ENCODE assay signal across 25 mouse cellular contexts in the genomic region with DNA sequence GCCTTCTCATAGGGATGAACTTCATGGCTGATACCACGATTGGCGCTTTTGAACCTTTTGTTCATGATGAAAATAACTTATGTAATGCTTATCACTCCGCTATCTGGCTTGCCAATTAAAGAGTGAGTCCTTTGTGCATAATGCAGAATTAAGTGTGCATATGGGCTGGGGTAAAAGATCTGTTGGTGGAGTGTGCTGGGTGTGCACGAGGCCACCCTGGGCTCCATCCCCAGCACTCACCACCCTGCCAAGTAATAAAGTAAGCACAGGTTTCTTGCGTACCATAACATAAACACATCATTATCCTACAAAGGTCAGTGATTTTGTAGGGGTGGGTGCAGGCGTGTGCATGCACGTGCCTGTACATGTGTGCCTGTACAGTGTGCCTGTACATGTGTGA. TPM values are rescaled to one million over a fixed set of nuclear protein-coding genes. Genes with fewer than 3 reads are reported as not detected.
DNase-seq lines count a peak whose midpoint lies in the region; ATAC-seq and TF ChIP-seq lines count a peak whose summit lies in the region.
"Had no signal": no experiment of that assay in that cellular context is flagged by ENCODE, and none has a peak within 500 bp of the region (broad histone marks: within the 10 kb centered on the region; RNA-seq: fewer than 3 reads in every experiment).

No protein-coding gene starts in this region.

- no peaks in the 10 kb centered on the region for H3K9me3 ChIP-seq in heart, embryonic 12.5 days (replicated peaks)
- H3K9me3 ChIP-seq in intestine, embryonic 15.5 days, result no peaks in the 10 kb centered on the region
- H3K9me3 ChIP-seq: embryonic facial prominence, embryonic 10.5 days; embryonic facial prominence, embryonic 13.5 days; forebrain, embryonic 12.5 days; forebrain, embryonic 15.5 days; heart, embryonic 10.5 days; hindbrain, embryonic 12.5 days had no signal

- WGBS in heart, embryonic 12.5 days, result 78% methylated on average over 7 of the region's 7 CpGs
- WGBS in liver, adult 2 months, result 32% methylated on average over 7 of the region's 7 CpGs
- 77% methylated on average over 7 of the region's 7 CpGs for WGBS in intestine, embryonic 15.5 days
- 33% methylated on average over 7 of the region's 7 CpGs for WGBS in small intestine, adult 2 months

- no peak overlapping the region for H3K27ac ChIP-seq in heart, embryonic 12.5 days (ENCODE audit: poor library complexity, severe bottlenecking)
- H3K27ac ChIP-seq in liver, adult 2 months (replicated peaks; ENCODE audit: insufficient read depth, low read depth, low read length), result peak overlapping the region; percentile 97
- 0 out of 2 replicates have a peak overlapping the region, but pooled peaks have one; percentile 48 for H3K27ac ChIP-seq in intestine, embryonic 15.5 days
- peak overlapping the region; percentile 71 for H3K27ac ChIP-seq in small intestine, adult 2 months (ENCODE audit: insufficient read depth, low read depth, low read length)
- H3K27ac ChIP-seq: embryonic facial prominence, embryonic 10.5 days; embryonic facial prominence, embryonic 13.5 days; forebrain, embryonic 12.5 days; forebrain, embryonic 15.5 days; heart, adult 2 months; heart, embryonic 10.5 days; hindbrain, embryonic 12.5 days had no signal

- H3K79me2 ChIP-seq in liver, adult 2 months (ENCODE audit: control insufficient read depth, insufficient read depth, low read length), result peaks cover 12% of the 10 kb centered on the region; the same call in 1 of the 2 replicates

- no peaks in the 10 kb centered on the region for H3K4me1 ChIP-seq in heart, embryonic 12.5 days (replicated peaks)
- H3K4me1 ChIP-seq in liver, adult 2 months (ENCODE audit: control insufficient read depth, insufficient read depth, low read length), result peaks cover 39% of the 10 kb centered on the region
- no peaks in the 10 kb centered on the region for H3K4me1 ChIP-seq in intestine, embryonic 15.5 days (replicated peaks)
- peaks cover 49% of the 10 kb centered on the region for H3K4me1 ChIP-seq in small intestine, adult 2 months (ENCODE audit: control insufficient read depth, insufficient read depth, insufficient read length, low read length)
- H3K4me1 ChIP-seq: embryonic facial prominence, embryonic 10.5 days; embryonic facial prominence, embryonic 13.5 days; forebrain, embryonic 12.5 days; forebrain, embryonic 15.5 days; heart, embryonic 10.5 days; hindbrain, embryonic 12.5 days had no signal

- H3K4me2 ChIP-seq in heart, embryonic 12.5 days, result no peak overlapping the region
- H3K4me2 ChIP-seq in intestine, embryonic 15.5 days (replicated peaks), result no peak overlapping the region
- H3K4me2 ChIP-seq: embryonic facial prominence, embryonic 13.5 days; forebrain, embryonic 12.5 days; forebrain, embryonic 15.5 days; hindbrain, embryonic 12.5 days had no signal

- no peak for ATAC-seq in heart, embryonic 12.5 days (ENCODE audit: insufficient number of reproducible peaks, low FRiP score)
- ATAC-seq in intestine, embryonic 15.5 days, result no peak
- ATAC-seq: activated CD4-positive, CD25-positive, alpha-beta regulatory T cell, adult 4 months; forebrain, embryonic 15.5 days had no signal

- H3K36me3 ChIP-seq in heart, embryonic 12.5 days, result no peaks in the 10 kb centered on the region
- peaks cover 16% of the 10 kb centered on the region; the same call in 1 of the 2 replicates for H3K36me3 ChIP-seq in liver, adult 2 months (ENCODE audit: control insufficient read depth, insufficient read depth, low read length)
- H3K36me3 ChIP-seq in intestine, embryonic 15.5 days, result no peaks in the 10 kb centered on the region
- H3K36me3 ChIP-seq in small intestine, adult 2 months (ENCODE audit: control insufficient read depth, insufficient read depth, low read length), result 0 out of 2 replicates have a peak, but pooled peaks cover 1% of the 10 kb centered on the region
- H3K36me3 ChIP-seq: embryonic facial prominence, embryonic 10.5 days; embryonic facial prominence, embryonic 13.5 days; forebrain, embryonic 12.5 days; forebrain, embryonic 15.5 days; heart, embryonic 10.5 days; hindbrain, embryonic 12.5 days had no signal

- H3K9ac ChIP-seq in heart, embryonic 12.5 days, result no peak overlapping the region
- H3K9ac ChIP-seq in liver, adult 2 months (ENCODE audit: low read depth, low read length), result peak overlapping the region; percentile 54
- no peak overlapping the region for H3K9ac ChIP-seq in intestine, embryonic 15.5 days
- H3K9ac ChIP-seq: embryonic facial prominence, embryonic 13.5 days; forebrain, embryonic 12.5 days; forebrain, embryonic 15.5 days; hindbrain, embryonic 12.5 days had no signal

- DNase-seq in heart, adult 11 months, result peak; percentile 84
- DNase-seq in liver, adult 2 months (ENCODE audit: extremely low read depth, low read depth, low spot score), result peak; percentile 55
- DNase-seq in liver, result no peak
- DNase-seq in urinary bladder, adult 18-20 months (ENCODE audit: low spot score in 2 of 2), result no peak
- DNase-seq: adrenal gland, adult 8-10 months; adrenal gland, postnatal 25 days; cerebellum, adult 11-12 months; cerebellum, adult 8-10 months; cerebellum, postnatal 10 days; cerebellum, postnatal 36 days; embryo, embryonic 11 days; gastrocnemius, postnatal 25 days had no signal

- no peak for TF ChIP-seq POLR2A in liver, adult 2 months (IDR thresholded peaks at IDR 0.05; ENCODE audit: extremely low read depth, insufficient read depth, low read length)
- TF ChIP-seq POLR2A in small intestine, adult 2 months (IDR thresholded peaks at IDR 0.05; ENCODE audit: low read depth, low read length), result no peak

- H3K27me3 ChIP-seq in heart, embryonic 12.5 days (replicated peaks), result peaks cover 12% of the 10 kb centered on the region; the same call in 1 of the 2 replicates
- no peaks in the 10 kb centered on the region for H3K27me3 ChIP-seq in liver, adult 2 months (ENCODE audit: control insufficient read depth, insufficient read depth, low read length)
- no peaks in the 10 kb centered on the region for H3K27me3 ChIP-seq in intestine, embryonic 15.5 days (replicated peaks)
- no peaks in the 10 kb centered on the region for H3K27me3 ChIP-seq in small intestine, adult 2 months (ENCODE audit: control insufficient read depth, insufficient read depth, low read length)
- H3K27me3 ChIP-seq: embryonic facial prominence, embryonic 13.5 days; forebrain, embryonic 15.5 days; hindbrain, embryonic 12.5 days had no signal

- no peak overlapping the region for H3K4me3 ChIP-seq in heart, embryonic 12.5 days
- H3K4me3 ChIP-seq in liver, adult 2 months (ENCODE audit: insufficient read depth, low read depth, low read length), result no peak overlapping the region
- H3K4me3 ChIP-seq in intestine, embryonic 15.5 days (replicated peaks), result no peak overlapping the region
- H3K4me3 ChIP-seq in small intestine, adult 2 months (ENCODE audit: low read depth, low read length), result no peak overlapping the region
- H3K4me3 ChIP-seq: embryonic facial prominence, embryonic 10.5 days; embryonic facial prominence, embryonic 13.5 days; erythroblast, embryonic 14.5 days; forebrain, embryonic 12.5 days; forebrain, embryonic 15.5 days; heart, adult 2 months; heart, embryonic 10.5 days; hindbrain, embryonic 12.5 days had no signal

- TF ChIP-seq CTCF in liver, adult 2 months (IDR thresholded peaks at IDR 0.05; ENCODE audit: low read depth, low read length), result no peak
- no peak for TF ChIP-seq CTCF in small intestine, adult 2 months (IDR thresholded peaks at IDR 0.05; ENCODE audit: extremely low read depth, insufficient read length, insufficient replicate concordance, low read depth, low read length)

RNA-seq across cellular contexts. Expression of gene Cdpf1, which starts 36.5 kb away (rescaled TPM):
- polyA plus RNA-seq in heart, embryonic 12.5 days (2016; fragmentation: Nextera tagmentation; extraction: Ambion mirVana), result 34.4 and 35.7 TPM in 2 replicates
- total RNA-seq in liver, adult 2 months (2014; rRNA removed), result 10.1 and 11.6 TPM in 2 replicates
- polyA plus RNA-seq in liver, adult 2 months (2012; rRNA removed), result 18.3 and 19.6 TPM in 2 replicates
- 48.8 and 59.4 TPM in 2 replicates for polyA plus RNA-seq in intestine, embryonic 15.5 days (2015; fragmentation: Nextera tagmentation; extraction: Ambion mirVana)
- 21.4 and 27.4 TPM in 2 replicates for polyA plus RNA-seq in small intestine, adult 2 months (2012; rRNA removed)

RNA-seq across cellular contexts. Expression of gene Ppara, which starts 40.2 kb away (rescaled TPM):
- 2.3 and 3.3 TPM in 2 replicates for polyA plus RNA-seq in heart, embryonic 12.5 days (2016; fragmentation: Nextera tagmentation; extraction: Ambion mirVana)
- total RNA-seq in liver, adult 2 months (2014; rRNA removed), result 184 and 206 TPM in 2 replicates
- 36.2 and 39.8 TPM in 2 replicates for polyA plus RNA-seq in liver, adult 2 months (2012; rRNA removed)
- 18.2 and 19.5 TPM in 2 replicates for polyA plus RNA-seq in intestine, embryonic 15.5 days (2015; fragmentation: Nextera tagmentation; extraction: Ambion mirVana)
- polyA plus RNA-seq in small intestine, adult 2 months (2012; rRNA removed), result 3.7 and 7.2 TPM in 2 replicates
- total RNA-seq: hematopoietic stem cell, adult 5-6 weeks had no signal
- polyA plus RNA-seq: erythroblast, embryonic 14.5 days had no signal

RNA-seq across cellular contexts. Expression of gene Pkdrej, which starts 46.5 kb away (rescaled TPM):
- 0.14 and 0.19 TPM in 2 replicates for polyA plus RNA-seq in heart, embryonic 12.5 days (2016; fragmentation: Nextera tagmentation; extraction: Ambion mirVana)
- total RNA-seq in liver, adult 2 months (2014; rRNA removed), result under 0.01 and 0.09 TPM in 2 replicates
- 0.01 TPM in 2 replicates for polyA plus RNA-seq in liver, adult 2 months (2012; rRNA removed)
- 0.20 and 0.24 TPM in 2 replicates for polyA plus RNA-seq in intestine, embryonic 15.5 days (2015; fragmentation: Nextera tagmentation; extraction: Ambion mirVana)
- polyA plus RNA-seq in small intestine, adult 2 months (2012; rRNA removed), result 0.05 and 0.09 TPM in 2 replicates
- total RNA-seq: hematopoietic stem cell, adult 5-6 weeks had no signal
- polyA plus RNA-seq: activated CD4-positive, CD25-positive, alpha-beta regulatory T cell, adult 4 months; erythroblast, embryonic 14.5 days; hindbrain, embryonic 12.5 days had no signal

RNA-seq across cellular contexts. Expression of gene Ttc38, which starts 57.1 kb away (rescaled TPM):
- polyA plus RNA-seq in heart, embryonic 12.5 days (2016; fragmentation: Nextera tagmentation; extraction: Ambion mirVana), result 3.3 and 3.6 TPM in 2 replicates
- 52.4 and 59.5 TPM in 2 replicates for total RNA-seq in liver, adult 2 months (2014; rRNA removed)
- polyA plus RNA-seq in liver, adult 2 months (2012; rRNA removed), result 19.1 and 37.2 TPM in 2 replicates
- polyA plus RNA-seq in intestine, embryonic 15.5 days (2015; fragmentation: Nextera tagmentation; extraction: Ambion mirVana), result 8.5 and 10.0 TPM in 2 replicates
- polyA plus RNA-seq in small intestine, adult 2 months (2012; rRNA removed), result 4.4 and 8.1 TPM in 2 replicates

Comparison
In these comparisons a context has a peak if more than half of its experiments do, and no peak if none do; other contexts are left out.
1. DNase-seq: peak in heart, adult 11 months (single experiment) and liver, adult 2 months (single experiment); none in liver (single experiment) and urinary bladder, adult 18-20 months (0 of 2).